Mouse (Mus musculus): ENCODE data around the gene Oprd1.

DNA sequence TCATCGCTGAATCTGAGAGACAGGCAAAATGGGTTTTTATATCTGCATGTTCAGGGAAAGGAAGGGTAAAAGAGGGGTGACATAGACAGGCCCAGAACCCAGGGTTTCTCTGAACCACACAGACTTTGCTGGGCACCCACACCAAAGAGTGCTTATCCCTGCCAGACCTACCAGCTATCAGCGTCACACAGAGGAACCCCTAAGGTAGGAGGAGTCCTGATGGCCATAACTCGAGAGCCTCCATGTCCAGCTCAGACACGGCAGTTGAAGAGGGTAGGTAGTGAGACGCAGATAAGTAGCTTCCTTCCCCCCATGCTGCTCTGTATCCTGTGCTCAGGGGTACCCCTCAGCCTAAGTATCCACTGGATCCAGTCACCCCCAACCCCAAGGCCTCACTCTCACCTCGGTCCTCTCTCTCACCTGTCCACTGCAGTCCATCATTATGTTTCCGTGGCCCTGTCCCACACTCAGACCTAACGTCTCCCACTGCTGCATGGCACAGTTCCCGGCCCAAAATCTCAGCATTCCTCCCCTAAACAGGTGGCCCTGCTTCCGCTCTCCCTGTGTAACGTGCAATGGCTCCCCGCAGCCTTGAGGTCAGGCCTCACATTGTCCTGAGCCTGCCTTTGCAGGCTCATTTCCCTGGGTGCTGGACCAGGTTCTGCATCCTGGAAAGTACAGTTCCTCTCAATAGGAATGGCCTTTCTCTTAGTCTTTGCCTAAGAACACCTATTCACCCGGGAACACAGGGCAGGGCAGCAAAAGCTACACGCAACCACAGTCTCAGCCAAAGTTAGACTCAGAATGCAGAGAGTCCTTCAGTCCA is 77.0 kb downstream of the Oprd1 start:
- TF ChIP-seq POLR2A (IDR thresholded peaks at IDR 0.05; ENCODE audit: control insufficient read depth, low read depth, low read length) (no peak), CTCF (IDR thresholded peaks at IDR 0.05; ENCODE audit: control insufficient read depth, insufficient read depth, insufficient replicate concordance, low read depth, low read length) (no peak)

Data from testis, adult 2 months (tissue).